Mouse (Mus musculus) MEL (cell line): ENCODE data around the gene St7. TPM values are rescaled to one million over a fixed set of nuclear protein-coding genes. Genes with fewer than 3 reads are reported as not detected.

ENCODE experiments used
- DNase-seq: peaks from one replicate; pipeline ENCODE4 v3.0.0; 2011; ENCODE audit warnings: low read depth, low spot score
- H3K27ac ChIP-seq: 2 replicates; pipeline ENCODE4 v1.5.1; 2012; ENCODE audit warnings: low read depth, mild to moderate bottlenecking, control low read depth, low read length, moderate library complexity; ENCODE audit not compliant: control insufficient read depth
- H3K27me3 ChIP-seq, 2 experiments: fragments of 150-350 bp in 1 of 2; sonication (generic) in 1 of 2; 2 replicates each; pipeline ENCODE4 v1.6.1; 2012; ENCODE audit warnings: low read length in 2 of 2, mild to moderate bottlenecking in 2 of 2, improper control_type of control experiment in 1 of 2, moderate library complexity in 1 of 2; ENCODE audit not compliant: insufficient read depth in 2 of 2, control insufficient read depth in 1 of 2
- H3K36me3 ChIP-seq, 2 experiments: 2 replicates each; pipeline ENCODE4 v1.6.1; 2012 to 2014; ENCODE audit warnings: low read length in 2 of 2, improper control_type of control experiment in 1 of 2, inconsistent platforms in 1 of 2, mild to moderate bottlenecking in 1 of 2; ENCODE audit not compliant: insufficient read depth in 2 of 2, control insufficient read depth in 1 of 2
- H3K4me1 ChIP-seq, 2 experiments: fragments of 150-350 bp in 1 of 2; sonication (generic) in 1 of 2; 2 replicates each; pipeline ENCODE4 v1.6.1; 2012; ENCODE audit warnings: low read length in 2 of 2, improper control_type of control experiment in 1 of 2, mild to moderate bottlenecking in 1 of 2; ENCODE audit not compliant: insufficient read depth in 2 of 2, control insufficient read depth in 1 of 2
- H3K4me3 ChIP-seq, 2 experiments: fragments of 150-350 bp in 1 of 2; sonication (generic) in 1 of 2; 2 replicates each; pipeline ENCODE4 v1.5.1; 2012; ENCODE audit warnings: low read depth in 2 of 2, low read length in 2 of 2, mild to moderate bottlenecking in 2 of 2, moderate library complexity in 2 of 2, control low read depth in 1 of 2, improper control_type of control experiment in 1 of 2; ENCODE audit not compliant: control insufficient read depth in 1 of 2, insufficient read depth in 1 of 2
- H3K79me2 ChIP-seq: 2 replicates; pipeline ENCODE4 v1.6.1; 2012; ENCODE audit warnings: mild to moderate bottlenecking, low read length, moderate library complexity; ENCODE audit not compliant: control insufficient read depth, poor library complexity, insufficient read depth
- H3K9ac ChIP-seq: 2 replicates; pipeline ENCODE4 v1.6.1; 2012; ENCODE audit warnings: low read depth, mild to moderate bottlenecking, control low read depth, low read length, moderate library complexity; ENCODE audit not compliant: control insufficient read depth, poor library complexity, severe bottlenecking
- H3K9me3 ChIP-seq: fragments of 150-350 bp; sonication (generic); replicated peaks from 2 replicates; pipeline ENCODE4 v1.6.1; 2012; ENCODE audit warnings: mild to moderate bottlenecking, low read length, improper control_type of control experiment, moderate library complexity; ENCODE audit not compliant: insufficient read depth
- BHLHE40 ChIP-seq: IDR thresholded peaks from 2 replicates; pipeline ENCODE4 v1.6.1; 2012; ENCODE audit warnings: low read depth, mild to moderate bottlenecking, inconsistent platforms, low read length, improper control_type of control experiment, borderline replicate concordance
- CHD1 ChIP-seq: IDR thresholded peaks from 2 replicates; pipeline ENCODE4 v1.6.1; 2012; ENCODE audit warnings: low read depth, mild to moderate bottlenecking, inconsistent platforms, low read length, improper control_type of control experiment
- CHD2 ChIP-seq: IDR thresholded peaks from 2 replicates; pipeline ENCODE4 v1.6.1; 2011; ENCODE audit warnings: low read length, improper control_type of control experiment
- CTCF ChIP-seq, 3 experiments: IDR thresholded peaks in 2 of 3; conservative IDR thresholded peaks in 1 of 3; 2 replicates each; pipeline ENCODE4 v1.5.1; 2011 to 2012; ENCODE audit warnings: low read length in 3 of 3, low read depth in 2 of 3, mild to moderate bottlenecking in 2 of 3, improper control_type of control experiment in 1 of 3, inconsistent platforms in 1 of 3, mixed read lengths in 1 of 3, moderate library complexity in 1 of 3; ENCODE audit not compliant: control insufficient read depth in 1 of 3, insufficient read depth in 1 of 3, poor library complexity in 1 of 3, severe bottlenecking in 1 of 3
- E2F4 ChIP-seq: IDR thresholded peaks from 2 replicates; pipeline ENCODE4 v1.6.1; 2011; ENCODE audit warnings: low read depth, low read length, improper control_type of control experiment, borderline replicate concordance
- EP300 ChIP-seq, 2 experiments: IDR thresholded peaks; 2 replicates each; pipeline ENCODE4 v1.6.1; 2011; ENCODE audit warnings: improper control_type of control experiment in 2 of 2, low read length in 2 of 2, low read depth in 1 of 2, mild to moderate bottlenecking in 1 of 2
- GABPA ChIP-seq: IDR thresholded peaks from 2 replicates; pipeline ENCODE4 v1.6.1; 2012; ENCODE audit warnings: low read depth, mild to moderate bottlenecking, inconsistent platforms, low read length, improper control_type of control experiment, moderate library complexity
- GATA1 ChIP-seq: IDR thresholded peaks from 2 replicates; pipeline ENCODE4 v1.6.1; 2011; ENCODE audit warnings: low read depth, low read length, improper control_type of control experiment
- HCFC1 ChIP-seq: IDR thresholded peaks from 2 replicates; pipeline ENCODE4 v1.6.1; 2012; ENCODE audit warnings: low read depth, mild to moderate bottlenecking, inconsistent platforms, low read length, improper control_type of control experiment, moderate library complexity
- JUND ChIP-seq: IDR thresholded peaks from 2 replicates; pipeline ENCODE4 v1.6.1; 2011; ENCODE audit warnings: low read depth, mild to moderate bottlenecking, improper control_type of control experiment, low read length
- KAT2A ChIP-seq: conservative IDR thresholded peaks from 2 replicates; pipeline ENCODE4 v1.6.1; 2012; ENCODE audit warnings: low read depth, low read length, improper control_type of control experiment, inconsistent platforms
- MAX ChIP-seq: IDR thresholded peaks from 2 replicates; pipeline ENCODE4 v1.6.1; 2011; ENCODE audit warnings: low read length, improper control_type of control experiment
- MAZ ChIP-seq: IDR thresholded peaks from 2 replicates; pipeline ENCODE4 v1.6.1; 2012; ENCODE audit warnings: low read depth, mild to moderate bottlenecking, inconsistent platforms, low read length, improper control_type of control experiment
- NELFE ChIP-seq: IDR thresholded peaks from 2 replicates; pipeline ENCODE4 v1.6.1; 2011; ENCODE audit warnings: low read depth, low read length, improper control_type of control experiment
- POLR2A ChIP-seq, 2 experiments: IDR thresholded peaks; 2 replicates each; pipeline ENCODE4 v1.6.1; 2011 to 2012; ENCODE audit warnings: low read length in 2 of 2, mild to moderate bottlenecking in 2 of 2, control low read depth in 1 of 2, improper control_type of control experiment in 1 of 2, low read depth in 1 of 2, moderate library complexity in 1 of 2; ENCODE audit not compliant: control insufficient read depth in 1 of 2, insufficient read depth in 1 of 2, poor library complexity in 1 of 2
- POLR2AphosphoS2 ChIP-seq: IDR thresholded peaks from 2 replicates; pipeline ENCODE4 v1.6.1; 2011; ENCODE audit warnings: low read length, improper control_type of control experiment
- RAD21 ChIP-seq: IDR thresholded peaks from 2 replicates; pipeline ENCODE4 v1.6.1; 2011; ENCODE audit warnings: mild to moderate bottlenecking, low read depth, low read length, improper control_type of control experiment
- SIN3A ChIP-seq: IDR thresholded peaks from 2 replicates; pipeline ENCODE4 v1.6.1; 2012; ENCODE audit warnings: low read length, improper control_type of control experiment, inconsistent platforms
- SMC3 ChIP-seq: IDR thresholded peaks from 2 replicates; pipeline ENCODE4 v1.6.1; 2011; ENCODE audit warnings: low read depth, low read length, improper control_type of control experiment
- TAL1 ChIP-seq: IDR thresholded peaks from 2 replicates; pipeline ENCODE4 v1.6.1; 2012; ENCODE audit warnings: mild to moderate bottlenecking, inconsistent platforms, low read length, moderate library complexity, mixed read lengths
- TBP ChIP-seq: IDR thresholded peaks from 2 replicates; pipeline ENCODE4 v1.8.0; 2011; ENCODE audit warnings: low read depth, low read length, improper control_type of control experiment
- UBTF ChIP-seq: IDR thresholded peaks from 2 replicates; pipeline ENCODE4 v1.6.1; 2012; ENCODE audit warnings: low read depth, mild to moderate bottlenecking, inconsistent platforms, low read length, improper control_type of control experiment, moderate library complexity, borderline replicate concordance; ENCODE audit not compliant: insufficient read depth
- USF1 ChIP-seq: IDR thresholded peaks from 2 replicates; pipeline ENCODE4 v1.6.1; 2014; ENCODE audit warnings: low read depth, mild to moderate bottlenecking, inconsistent platforms, low read length, improper control_type of control experiment, moderate library complexity
- USF2 ChIP-seq, 2 experiments: IDR thresholded peaks; 2 replicates each; pipeline ENCODE4 v1.6.1; 2011 to 2012; ENCODE audit warnings: improper control_type of control experiment in 2 of 2, low read length in 2 of 2, borderline replicate concordance in 1 of 2, inconsistent platforms in 1 of 2, low read depth in 1 of 2, mild to moderate bottlenecking in 1 of 2; ENCODE audit not compliant: insufficient read depth in 1 of 2
- ZC3H11A ChIP-seq: IDR thresholded peaks from 2 replicates; pipeline ENCODE4 v1.6.1; 2012; ENCODE audit warnings: low read depth, mild to moderate bottlenecking, inconsistent platforms, low read length, improper control_type of control experiment
- ZKSCAN1 ChIP-seq: IDR thresholded peaks from 2 replicates; pipeline ENCODE4 v1.6.1; 2012; ENCODE audit warnings: low read depth, mild to moderate bottlenecking, inconsistent platforms, low read length, improper control_type of control experiment, moderate library complexity
- ZMIZ1 ChIP-seq: IDR thresholded peaks from 2 replicates; pipeline ENCODE4 v1.6.1; 2012; ENCODE audit warnings: low read depth, mild to moderate bottlenecking, inconsistent platforms, low read length, improper control_type of control experiment, moderate library complexity
- polyA plus RNA-seq, 2 experiments: library from polyadenylated mRNA; stranded (reverse) in 1 of 2; unstranded in 1 of 2; fragments of >175 nt in 1 of 2; fragments of >200 nt in 1 of 2; gene quantifications; 2 replicates each; pipeline versions ENCODE4 v1.2.1 to v1.2.4; 2012; ENCODE audit warnings: low replicate concordance in 2 of 2, low read depth in 1 of 2; ENCODE audit not compliant: insufficient read length in 2 of 2, insufficient read depth in 1 of 2, missing spikeins in 1 of 2
- total RNA-seq: library from RNA; depleted of rRNA; stranded (reverse); fragments of 300-350 nt; gene quantifications from 2 replicates; pipeline ENCODE4 v1.2.3, GENCODE M21; 2012

The St7 gene
- total and polyA plus RNA-seq, 3 experiments, result 34.4 to 48.5 TPM; not detected in 1

DNA sequence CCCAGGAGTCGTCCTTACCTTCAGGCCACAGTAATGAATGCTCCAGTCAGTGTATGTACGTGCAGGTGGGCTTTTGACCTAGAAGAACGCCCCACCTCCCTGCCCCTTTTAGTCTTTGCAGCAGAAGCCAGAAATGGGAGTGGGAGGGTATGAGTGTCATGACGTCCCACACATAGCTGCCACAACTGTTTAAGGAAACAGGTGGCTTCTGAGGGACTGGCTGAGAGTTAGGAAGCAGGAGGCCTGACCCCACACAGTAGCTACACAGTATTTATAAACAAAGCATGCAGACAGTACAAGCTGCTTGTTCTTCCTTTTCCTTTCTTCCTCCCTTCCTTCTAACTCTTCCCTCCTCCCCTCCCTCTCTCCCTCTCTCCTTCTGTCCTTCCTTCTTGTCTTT lies 135.6 kb downstream of the St7 start:
- H3K36me3 ChIP-seq, result peaks cover 0 to 10% of the 10 kb centered on the region in 2 experiments; a peak in 1 of 4 replicates

GRCm38 (mm10) chr6:17829981-17830380 lies 137.2 kb downstream of the St7 start:
- Histone ChIP-seq H3K4me1 (no peaks in the 10 kb centered on the region), H3K9ac (no peak overlapping the region), H3K27me3 (no peaks in the 10 kb centered on the region), H3K79me2 (no peaks in the 10 kb centered on the region), H3K4me3 (no peak overlapping the region), H3K36me3 (peaks cover 0 to 10% of the 10 kb centered on the region in 2 experiments; a peak in 1 of 4 replicates), H3K27ac (no peak overlapping the region), H3K9me3 (no peaks in the 10 kb centered on the region)
- TF ChIP-seq KAT2A (no peak), CHD2 (no peak), HCFC1 (no peak), BHLHE40 (no peak), ZMIZ1 (no peak), ZC3H11A (no peak), UBTF (no peak), GATA1 (no peak), TBP (no peak), ZKSCAN1 (no peak), RAD21 (no peak), GABPA (no peak), E2F4 (no peak), USF1 (no peak), EP300 (IDR thresholded peaks at IDR 0.05; ENCODE audit: low read depth in 1 of 2, low read length in 2 of 2) (no peak), POLR2AphosphoS2 (no peak), USF2 (IDR thresholded peaks at IDR 0.05; ENCODE audit: borderline replicate concordance in 1 of 2, insufficient read depth in 1 of 2, low read depth in 1 of 2, low read length in 2 of 2) (no peak), SIN3A (no peak), MAX (no peak), CHD1 (no peak)
- DNase-seq, result no peak

More for the DNA sequence above, 135.6 kb downstream of the St7 start:
- Histone ChIP-seq H3K9ac (no peak overlapping the region), H3K4me3 (no peak overlapping the region), H3K9me3 (no peaks in the 10 kb centered on the region), H3K79me2 (no peaks in the 10 kb centered on the region), H3K4me1 (no peaks in the 10 kb centered on the region), H3K27me3 (no peaks in the 10 kb centered on the region), H3K27ac (no peak overlapping the region)
- DNase-seq, result no peak
- TF ChIP-seq HCFC1 (no peak), TAL1 (no peak), ZKSCAN1 (no peak), CTCF (IDR thresholded peaks at IDR 0.05 in 2 of 3, conservative IDR thresholded peaks at IDR 0.05 in 1 of 3; ENCODE audit: control insufficient read depth in 1 of 3, insufficient read depth in 1 of 3, low read depth in 2 of 3, low read length in 3 of 3, poor library complexity in 1 of 3, severe bottlenecking in 1 of 3) (no peak), MAX (no peak), EP300 (IDR thresholded peaks at IDR 0.05; ENCODE audit: low read depth in 1 of 2, low read length in 2 of 2) (no peak), E2F4 (no peak), USF1 (no peak), KAT2A (no peak), POLR2A (IDR thresholded peaks at IDR 0.05; ENCODE audit: control insufficient read depth in 1 of 2, insufficient read depth in 1 of 2, low read depth in 1 of 2, low read length in 2 of 2, poor library complexity in 1 of 2) (no peak), TBP (no peak), ZC3H11A (no peak), UBTF (no peak), SMC3 (no peak), JUND (no peak), GABPA (no peak), NELFE (no peak), RAD21 (no peak), MAZ (no peak)
